Mouse (Mus musculus) midbrain, embryonic 14.5 days (tissue): ENCODE data around the gene Gpa33. TPM values are rescaled to one million over a fixed set of nuclear protein-coding genes. Genes with fewer than 3 reads are reported as not detected.

Experiments
- polyA plus RNA-seq: library from polyadenylated mRNA; unstranded; fragments of >200 nt; fragmentation: Nextera tagmentation; extraction: Ambion mirVana; gene quantifications from 2 replicates; pipeline ENCODE4 v1.2.1, GENCODE M21; 2014

The Gpa33 gene
- polyA plus RNA-seq, 1 experiment from 2014 or later: not detected

Other genes with a start within 250 kb of the Gpa33 start
- gene Pou2f1, start 127.6 kb upstream of the Gpa33 start, polyA plus RNA-seq: 26.9 and 27.9 TPM in 2 replicates
- 0.51 and 1.00 TPM in 2 replicates for gene Dusp27, start 2.3 kb upstream of the Gpa33 start, polyA plus RNA-seq
- not detected in 2 replicates for gene Mael, start 108.5 kb downstream of the Gpa33 start, polyA plus RNA-seq
- gene Ildr2, start 123.9 kb downstream of the Gpa33 start, polyA plus RNA-seq: 3.7 and 4.1 TPM in 2 replicates
- 94.3 and 99.7 TPM in 2 replicates for gene Tada1, start 248.9 kb downstream of the Gpa33 start, polyA plus RNA-seq